Comparison of ENCODE assay signal across 8 mouse cellular contexts in genomic region chr5:107725435-107726261, GRCm38 (mm10). TPM values are rescaled to one million over a fixed set of nuclear protein-coding genes. Genes with fewer than 3 reads are reported as not detected.
DNase-seq lines count a peak whose midpoint lies in the region; ATAC-seq and TF ChIP-seq lines count a peak whose summit lies in the region.

Gene Gfi1 (minus strand): TSS chr5:107726036.

- no peaks in the 10 kb centered on the region for H3K79me2 ChIP-seq in CH12.LX (replicated peaks; ENCODE audit: control insufficient read depth, extremely low read depth, insufficient read depth, poor library complexity, severe bottlenecking)

- TF ChIP-seq EP300 in CH12.LX (IDR thresholded peaks at IDR 0.05; ENCODE audit: low read length), result no peak; the same call in 1 of the 2 replicates

- peak within 1 kb of the TSS; percentile 55 to 65 (median 58) for H3K4me3 ChIP-seq in CH12.LX (replicated peaks in 1 of 3; ENCODE audit: low read depth in 2 of 3, low read length in 2 of 3, poor library complexity in 1 of 3)
- peak within 1 kb of the TSS; percentile 23 for H3K4me3 ChIP-seq in midbrain, embryonic 13.5 days (replicated peaks)
- H3K4me3 ChIP-seq in stomach, embryonic 16.5 days (replicated peaks; ENCODE audit: low read length), result peak within 1 kb of the TSS; percentile 38

- peaks cover 40% of the 10 kb centered on the region for H3K9me3 ChIP-seq in CH12.LX (replicated peaks; ENCODE audit: low read length)
- H3K9me3 ChIP-seq in midbrain, embryonic 13.5 days, result no peaks in the 10 kb centered on the region
- H3K9me3 ChIP-seq in stomach, embryonic 16.5 days (replicated peaks; ENCODE audit: control insufficient read depth, low read length), result no peaks in the 10 kb centered on the region

- TF ChIP-seq CTCF in CH12.LX (conservative IDR thresholded peaks at IDR 0.05 in 1 of 2, IDR thresholded peaks at IDR 0.05 in 1 of 2; ENCODE audit: low read depth in 2 of 2, low read length in 2 of 2), result no peak

- H3K4me1 ChIP-seq in CH12.LX (ENCODE audit: control insufficient read depth in 1 of 2, insufficient read depth in 2 of 2), result peaks cover 4 to 37% of the 10 kb centered on the region in 2 experiments; a peak in 3 of 4 replicates
- peaks cover 53% of the 10 kb centered on the region for H3K4me1 ChIP-seq in midbrain, embryonic 13.5 days (replicated peaks)
- peaks cover 48% of the 10 kb centered on the region for H3K4me1 ChIP-seq in stomach, embryonic 16.5 days (ENCODE audit: control insufficient read depth, insufficient read depth, low read length)

- in situ Hi-C loops in CH12.LX (cut with MboI; ENCODE audit: low pct_ligation_motif_present, low pct_unique_long_range_greater_than_20kb, low sequenced_read_pairs), result no loop called here

- TF ChIP-seq POLR2A in CH12.LX (IDR thresholded peaks at IDR 0.05; ENCODE audit: low read depth, low read length), result peak; percentile 46

- peak within 1 kb of the TSS; percentile 63 for H3K27ac ChIP-seq in CH12.LX (ENCODE audit: insufficient read depth, low read depth)
- H3K27ac ChIP-seq in midbrain, embryonic 13.5 days, result no peak within 1 kb of the TSS
- H3K27ac ChIP-seq in stomach, embryonic 16.5 days (ENCODE audit: low read length), result 0 out of 2 replicates have a peak within 1 kb of the TSS, but pooled peaks have one; percentile 10

- H3K36me3 ChIP-seq in CH12.LX (replicated peaks in 1 of 2; ENCODE audit: control insufficient read depth in 1 of 2, insufficient read depth in 1 of 2, low read length in 1 of 2), result peaks cover 7 to 24% of the 10 kb centered on the region in 2 experiments
- H3K36me3 ChIP-seq in midbrain, embryonic 13.5 days, result no peaks in the 10 kb centered on the region
- H3K36me3 ChIP-seq in stomach, embryonic 16.5 days (ENCODE audit: control insufficient read depth, insufficient read depth, low read length), result no peaks in the 10 kb centered on the region

- DNase-seq in CH12.LX (ENCODE audit: extremely low read depth) (peak; percentile 88), ZHBTc4 (ENCODE audit: low read depth, low spot score) (peak; percentile 29)
- DNase-seq in kidney, postnatal 14 days, result peak; percentile 17
- DNase-seq in frontal cortex, adult 2 months (ENCODE audit: extremely low spot score in 1 of 2, low spot score in 1 of 2), result no peak
- DNase-seq in ovary, postnatal 10 days (ENCODE audit: low spot score), result no peak

- no peaks in the 10 kb centered on the region for H3K27me3 ChIP-seq in CH12.LX (replicated peaks)
- peaks cover 94% of the 10 kb centered on the region for H3K27me3 ChIP-seq in midbrain, embryonic 13.5 days
- peaks cover 86% of the 10 kb centered on the region for H3K27me3 ChIP-seq in stomach, embryonic 16.5 days (ENCODE audit: control insufficient read depth, insufficient read depth, low read length)

- dilution Hi-C loops in CH12.LX (cut with MboI; ENCODE audit: extremely low pct_ligation_motif_present, extremely low pct_unique_long_range_greater_than_20kb, low sequenced_read_pairs), result no loop called here

- peak within 1 kb of the TSS; percentile 82 for H3K9ac ChIP-seq in CH12.LX (ENCODE audit: insufficient read depth, low read depth)
- H3K9ac ChIP-seq in midbrain, embryonic 13.5 days (replicated peaks), result 0 out of 2 replicates have a peak within 1 kb of the TSS, but pooled peaks have one; percentile 8
- no peak within 1 kb of the TSS for H3K9ac ChIP-seq in stomach, embryonic 16.5 days (ENCODE audit: low read length)

- WGBS in midbrain, embryonic 13.5 days, result 1% methylated on average over 41 of the region's 41 CpGs
- under 1% methylated on average over 41 of the region's 41 CpGs for WGBS in stomach, embryonic 16.5 days

- ATAC-seq in granulocyte monocyte progenitor cell, adult 5-6 weeks (replicated peaks; ENCODE audit: poor library complexity, severe bottlenecking), result peak; percentile 54
- ATAC-seq in midbrain, embryonic 13.5 days, result no peak
- ATAC-seq in stomach, embryonic 16.5 days (ENCODE audit: insufficient read depth, low FRiP score), result no peak

- no peak; the same call in none of the 2 replicates for TF ChIP-seq RAD21 in CH12.LX (IDR thresholded peaks at IDR 0.05; ENCODE audit: low read depth, low read length)

- H3K4me2 ChIP-seq in CH12.LX (ENCODE audit: insufficient read depth, low read depth, poor library complexity, severe bottlenecking), result peak within 1 kb of the TSS; percentile 93
- peak within 1 kb of the TSS; percentile 42 for H3K4me2 ChIP-seq in midbrain, embryonic 13.5 days (replicated peaks)
- H3K4me2 ChIP-seq in stomach, embryonic 16.5 days (ENCODE audit: low read depth, low read length), result peak within 1 kb of the TSS; percentile 52

TF ChIP-seq in CH12.LX, 34 proteins besides CTCF, POLR2A, EP300 and RAD21:
- no peak for TF ChIP-seq UBTF (IDR thresholded peaks at IDR 0.05; ENCODE audit: low read depth, low read length)
- peak; percentile 96 for TF ChIP-seq ZNF384 (IDR thresholded peaks at IDR 0.05; ENCODE audit: low read depth, low read length)
- peak; percentile 18; the same call in 1 of the 2 replicates for TF ChIP-seq ZMIZ1 (IDR thresholded peaks at IDR 0.05; ENCODE audit: low read depth, low read length)
- TF ChIP-seq MAZ (IDR thresholded peaks at IDR 0.05; ENCODE audit: low read depth, low read length), result peak; percentile 72; the same call in 1 of the 2 replicates
- no peak for TF ChIP-seq SMC3 (IDR thresholded peaks at IDR 0.05; ENCODE audit: low read depth, low read length)
- TF ChIP-seq CHD2 (IDR thresholded peaks at IDR 0.05; ENCODE audit: low read length), result peak; percentile 71
- TF ChIP-seq KAT2A (IDR thresholded peaks at IDR 0.05; ENCODE audit: insufficient replicate concordance, low read length), result no peak
- peak; percentile 41; the same call in 1 of the 2 replicates for TF ChIP-seq MXI1 (IDR thresholded peaks at IDR 0.05; ENCODE audit: low read depth, low read length)
- TF ChIP-seq ETS1 (conservative IDR thresholded peaks at IDR 0.05; ENCODE audit: low read depth, low read length), result peak; percentile 46
- peak; percentile 60; the same call in 1 of the 2 replicates for TF ChIP-seq TCF12 (IDR thresholded peaks at IDR 0.05; ENCODE audit: low read depth, low read length)
- TF ChIP-seq ELF1 (IDR thresholded peaks at IDR 0.05; ENCODE audit: low read depth, low read length), result peak; percentile 35; the same call in 1 of the 2 replicates
- no peak for TF ChIP-seq USF2 (conservative IDR thresholded peaks at IDR 0.05; ENCODE audit: low read depth, low read length)
- TF ChIP-seq BHLHE40 (IDR thresholded peaks at IDR 0.05; ENCODE audit: low read depth, low read length), result peak; percentile 83
- no peak; the same call in 1 of the 2 replicates for TF ChIP-seq SIN3A (IDR thresholded peaks at IDR 0.05; ENCODE audit: low read length)
- peak; percentile 70 for TF ChIP-seq MAX (IDR thresholded peaks at IDR 0.05; ENCODE audit: low read length)
TF ChIP-seq in CH12.LX: peak in this region for 10.

RNA-seq across cellular contexts. Expression of gene Gfi1, which starts in this region (rescaled TPM):
- total RNA-seq in CH12.LX (2012; rRNA removed) (1.2 and 1.4 TPM in 2 replicates), CH12.LX (2014; rRNA removed) (1.5 TPM in 2 replicates)
- 0.99 and 1.2 TPM in 2 replicates for polyA plus RNA-seq in CH12.LX (2012; ENCODE audit: insufficient read length, low read depth)
- 42.2 and 60.6 TPM in 2 replicates for total RNA-seq in granulocyte monocyte progenitor cell, adult 5-6 weeks (2014; fragmentation: Nextera tagmentation)
- total RNA-seq in granulocyte monocyte progenitor cell, adult 5-6 weeks (2017), result 53.9 and 54.4 TPM in 2 replicates
- not detected in 2 replicates for polyA plus RNA-seq in midbrain, embryonic 13.5 days (2015; fragmentation: Nextera tagmentation; extraction: Ambion mirVana)
- 0.66 and 1.1 TPM in 2 replicates for polyA plus RNA-seq in stomach, embryonic 16.5 days (2015; fragmentation: Nextera tagmentation; extraction: Ambion mirVana)
- 0.10 TPM in 1 of 2 replicates, not detected in the other for polyA plus RNA-seq in frontal cortex, adult 2 months (2012; rRNA removed)

Comparison
In these comparisons a context has a peak if more than half of its experiments do, and no peak if none do; other contexts are left out.
1. RNA of gene Gfi1 (total RNA-seq): 42.2 to 60.6 TPM in granulocyte monocyte progenitor cell, adult 5-6 weeks; 1.2 to 1.5 TPM in CH12.LX; every median in the first group is over 10 times any median in the second.
2. DNase-seq: peak in CH12.LX (single experiment), ZHBTc4 (single experiment) and kidney, postnatal 14 days (single experiment); none in frontal cortex, adult 2 months (0 of 2) and ovary, postnatal 10 days (single experiment).
3. H3K4me2 ChIP-seq: peak in every context shown above with its lines; median percentile 93 in CH12.LX; 52 in stomach, embryonic 16.5 days; 42 in midbrain, embryonic 13.5 days.
4. Peak in every context shown above with its lines, with median percentiles within 50 percentile points of each other: H3K4me3 ChIP-seq.